Mouse (Mus musculus) midbrain, embryonic 13.5 days (tissue): Measurements from ENCODE around the gene Olig1. TPM values are rescaled to one million over a fixed set of nuclear protein-coding genes. Genes with fewer than 3 reads are reported as not detected.

Source experiments
- polyA plus RNA-seq: library from polyadenylated mRNA; unstranded; fragments of >200 nt; fragmentation: Nextera tagmentation; extraction: Ambion mirVana; gene quantifications from 2 replicates; pipeline ENCODE4 v1.2.1, GENCODE M21; 2015

The Olig1 gene
- polyA plus RNA-seq, 1 experiment from 2014 or later, result 11.3 TPM

Other genes starting within 250 kb of the Olig1 start
- gene Paxbp1, start 225.2 kb upstream of the Olig1 start, polyA plus RNA-seq, result 85.5 and 89.6 TPM in 2 replicates
- gene 4932438H23Rik, start 174.7 kb upstream of the Olig1 start, polyA plus RNA-seq, result 0.42 and 1.6 TPM in 2 replicates
- 2.8 and 4.2 TPM in 2 replicates for gene Olig2, start 44.3 kb upstream of the Olig1 start, polyA plus RNA-seq
- 28.3 and 31.6 TPM in 2 replicates for gene Ifnar2, start 103.0 kb downstream of the Olig1 start, polyA plus RNA-seq
- not detected in 2 replicates for gene Gm21970, start 121.9 kb downstream of the Olig1 start, polyA plus RNA-seq
- gene Il10rb, start 136.4 kb downstream of the Olig1 start, polyA plus RNA-seq, result 7.1 and 7.6 TPM in 2 replicates
- gene Ifnar1, start 215.5 kb downstream of the Olig1 start, polyA plus RNA-seq, result 54.7 and 55.2 TPM in 2 replicates